Mouse (Mus musculus): ENCODE measurements around the gene Six5.

DNA sequence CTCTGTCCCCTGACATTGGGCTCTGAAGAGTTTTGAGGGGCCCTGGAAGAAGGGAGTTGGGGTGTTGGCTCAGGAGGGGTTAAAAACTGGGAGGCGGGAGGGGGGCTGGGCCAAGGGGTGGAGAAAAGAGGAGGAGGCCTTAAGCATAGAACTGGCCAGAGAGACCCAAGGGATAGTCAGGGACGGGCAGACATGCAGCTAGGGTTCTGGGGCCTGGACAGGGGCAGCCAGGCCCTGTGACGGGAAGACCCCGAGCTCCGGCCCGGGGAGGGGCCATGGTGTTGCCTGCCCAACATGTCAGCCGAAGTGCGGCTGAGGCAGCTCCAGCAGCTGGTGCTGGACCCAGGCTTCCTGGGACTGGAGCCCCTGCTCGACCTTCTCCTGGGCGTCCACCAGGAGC, 10.7 kb upstream of the Six5 start, which contains the start of gene Dmpk:
- TF ChIP-seq CTCF (IDR thresholded peaks at IDR 0.05) (0 out of 2 replicates have a peak, but pooled peaks have one; percentile 1), EP300 (IDR thresholded peaks at IDR 0.05) (no peak)

Data from lung, postnatal 0 days (tissue).